Mouse (Mus musculus): Measurements from ENCODE around the gene Gm17079.
"Not testable (repeated sequence)": the region's sequence is repeated elsewhere in the genome, so short reads cannot be mapped to it uniquely, and the experiment has no call there.

The Gm17079 gene

GRCm38 (mm10) chr14:51695368-51695767, at the start of gene Gm17079:
Gm17079 (minus strand) TSS chr14:51695468.
- DNase-seq (ENCODE audit: low spot score): not testable (repeated sequence)

GRCm38 (mm10) chr14:51740347-51741170, 45.3 kb upstream of the Gm17079 start:
- no peak for DNase-seq (ENCODE audit: low spot score)

- no peak for DNase-seq (ENCODE audit: low spot score)
Measured at GRCm38 (mm10) chr14:51739150-51739993, 44.1 kb upstream of the Gm17079 start.

- peak; percentile 15 for DNase-seq (ENCODE audit: low spot score)
Measured at GRCm38 (mm10) chr14:51738411-51739149, 43.3 kb upstream of the Gm17079 start.

- DNase-seq (ENCODE audit: low spot score): no peak
Measured at GRCm38 (mm10) chr14:51737967-51738366, 42.7 kb upstream of the Gm17079 start.

GRCm38 (mm10) chr14:51717083-51717482, 21.8 kb upstream of the Gm17079 start, which contains the start of gene Gm5800:
Gm5800 (minus strand) TSS chr14:51717183.
- DNase-seq (ENCODE audit: low spot score): no peak

- no peak for DNase-seq (ENCODE audit: low spot score)
Measured at GRCm38 (mm10) chr14:51677269-51677668, 18.0 kb downstream of the Gm17079 start.
